Mouse (Mus musculus): Measurements from ENCODE around the gene Cdk17. TPM values are rescaled to one million over a fixed set of nuclear protein-coding genes. Genes with fewer than 3 reads are reported as not detected.

Gene Cdk17
- total RNA-seq, 2 experiments from 2014 or later, result 102 to 106 TPM

DNA sequence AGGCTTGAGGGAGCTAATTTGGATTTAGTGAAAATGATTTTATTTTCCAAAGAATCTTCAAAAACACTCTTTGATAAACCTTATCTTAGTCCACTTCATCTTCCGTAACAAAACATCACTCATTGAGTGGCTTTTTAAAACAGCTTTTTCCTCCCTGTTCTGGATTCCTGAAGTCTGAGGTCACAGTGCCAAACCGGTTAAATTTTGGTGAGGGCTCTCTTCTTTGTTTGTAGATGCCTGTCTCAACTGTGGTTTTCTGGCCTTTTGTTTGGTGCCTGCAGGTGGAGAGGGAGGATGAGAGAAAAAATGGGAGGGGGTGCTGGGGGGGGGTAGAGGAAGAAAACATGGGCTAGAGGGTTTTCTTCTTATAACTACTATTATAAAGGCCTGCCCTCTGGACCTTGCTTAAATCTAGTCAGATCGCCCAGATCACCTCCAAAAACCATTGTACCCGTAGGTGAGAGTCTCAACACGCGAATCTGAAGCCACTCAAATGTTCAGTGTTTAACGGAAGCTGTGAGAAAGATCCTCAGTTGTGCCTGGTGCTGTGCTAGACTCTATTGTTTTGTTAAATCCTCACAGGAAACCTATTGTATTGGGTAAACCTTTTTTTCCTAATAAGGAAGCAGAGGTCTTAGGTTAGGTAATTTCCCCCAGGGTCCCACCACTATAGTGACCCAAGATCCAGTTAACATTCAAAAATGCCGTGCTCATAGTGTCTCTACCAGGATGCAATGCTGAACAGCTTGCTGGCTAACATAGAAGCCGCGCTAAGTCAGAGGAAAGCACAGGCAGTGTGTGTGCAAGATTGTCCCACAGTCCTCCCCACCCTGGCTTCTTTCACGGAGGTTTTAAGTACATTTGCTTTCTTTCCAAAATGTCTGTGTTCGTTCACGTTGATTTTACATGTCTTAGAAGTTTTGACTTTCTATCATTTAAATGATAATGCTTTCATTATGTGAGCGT is 5.0 kb downstream of the Cdk17 start:
- no peak for DNase-seq
- intact Hi-C loops (cut with DNase I), result loop anchor here (10.0 kb wide), 2 partner anchors 49 to 91 kb away; no protein-coding TSS in a partner anchor

DNA sequence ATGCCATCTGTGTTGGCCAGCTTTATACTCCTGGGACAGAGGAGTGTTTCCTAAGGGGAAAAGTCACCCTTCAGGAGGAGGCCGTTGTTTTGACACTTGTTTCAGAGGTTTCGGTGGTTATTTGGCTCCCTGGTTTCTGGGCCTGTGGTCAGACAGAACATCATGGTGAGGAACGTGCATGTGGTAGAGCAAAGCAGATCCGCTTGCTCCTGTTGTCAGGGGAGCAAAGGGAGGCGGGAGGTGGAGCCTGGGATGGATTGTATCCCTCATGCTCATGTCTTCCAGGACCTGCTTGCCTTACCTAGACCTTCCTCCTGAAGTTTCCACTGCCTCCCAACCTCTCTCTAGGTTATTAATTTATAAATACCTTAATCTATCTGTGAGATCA is 5.7 kb downstream of the Cdk17 start:
- intact Hi-C loops (cut with DNase I), result loop anchor here (10.0 kb wide), 2 partner anchors 48 to 92 kb away; no protein-coding TSS in a partner anchor
- DNase-seq, result no peak

DNA sequence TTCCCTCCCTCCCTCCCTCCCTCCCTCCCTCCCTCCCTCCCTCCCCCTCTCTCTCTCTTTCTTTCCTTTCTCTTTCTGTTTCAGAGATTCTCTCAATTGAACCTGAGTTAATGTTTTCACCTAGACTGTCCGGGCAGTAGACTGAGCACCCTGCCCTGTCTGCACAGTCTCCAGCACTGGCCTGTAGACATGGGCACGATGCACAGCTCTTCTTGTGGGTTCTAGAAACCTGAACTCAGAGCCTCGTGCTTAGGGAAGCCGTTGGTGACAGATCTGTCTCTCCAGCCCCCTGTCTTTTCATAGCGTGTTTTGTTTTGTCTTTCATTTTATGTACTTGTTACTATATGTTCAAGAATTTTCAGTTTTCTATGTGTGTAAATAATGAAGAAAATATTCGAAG is 6.6 kb downstream of the Cdk17 start:
- intact Hi-C loops (cut with DNase I), result loop anchor here (10.0 kb wide), 2 partner anchors 47 to 93 kb away; no protein-coding TSS in a partner anchor
- no peak for DNase-seq

DNA sequence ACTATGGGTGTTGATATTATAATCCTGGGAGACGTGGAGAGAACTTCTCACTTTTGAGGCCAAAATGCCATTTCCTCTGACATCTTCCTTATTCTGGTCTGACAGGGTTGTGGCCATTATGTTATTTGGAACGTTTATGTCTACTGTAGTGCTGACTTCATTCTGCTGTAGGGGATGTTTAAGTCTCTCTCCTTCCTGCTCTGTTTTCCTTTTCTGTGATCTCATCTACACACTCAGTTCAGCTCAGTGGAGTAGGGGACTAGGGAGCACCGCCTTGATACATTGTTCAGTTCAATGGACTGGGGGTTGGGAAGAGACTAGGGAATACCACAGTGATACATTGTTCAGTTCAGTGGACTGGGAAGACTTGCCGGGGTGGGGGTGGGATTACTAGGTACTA is 7.4 kb downstream of the Cdk17 start:
- DNase-seq, result no peak
- intact Hi-C loops (cut with DNase I), result loop anchor here (10.0 kb wide), 2 partner anchors 47 to 93 kb away; no protein-coding TSS in a partner anchor

DNA sequence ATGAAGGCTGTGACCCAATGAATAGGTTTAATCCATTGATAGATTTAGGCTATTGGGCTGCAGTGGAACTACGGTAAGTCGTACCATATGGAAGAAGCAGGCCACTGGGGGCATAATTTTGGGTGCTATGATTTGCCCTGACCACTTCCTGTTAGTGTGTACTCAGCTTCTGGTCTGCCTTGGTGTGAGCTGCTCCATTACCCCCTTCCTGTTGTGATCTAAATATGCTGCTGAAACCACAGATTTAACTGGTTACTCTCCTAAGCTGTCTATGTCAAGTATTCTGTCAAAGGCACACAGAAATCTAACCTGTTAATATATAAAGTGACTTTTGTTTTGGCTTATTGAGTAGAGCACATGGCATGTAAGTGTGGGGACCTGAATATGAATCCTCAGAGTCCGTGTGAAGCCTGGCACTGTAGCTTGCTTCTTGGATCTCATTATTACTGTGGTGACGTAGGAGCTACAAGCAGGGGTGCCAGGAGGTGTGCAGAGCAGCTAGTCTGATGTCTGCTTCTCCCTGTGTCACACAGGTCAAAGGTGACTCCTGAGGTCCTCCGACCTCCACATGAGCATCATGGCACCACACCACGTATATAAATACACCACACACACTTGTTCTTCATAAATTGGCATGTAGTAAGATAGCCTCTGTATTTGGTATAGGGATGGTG is 10.6 kb downstream of the Cdk17 start:
- no peak for DNase-seq
- intact Hi-C loops (cut with DNase I), result no loop called here

DNA sequence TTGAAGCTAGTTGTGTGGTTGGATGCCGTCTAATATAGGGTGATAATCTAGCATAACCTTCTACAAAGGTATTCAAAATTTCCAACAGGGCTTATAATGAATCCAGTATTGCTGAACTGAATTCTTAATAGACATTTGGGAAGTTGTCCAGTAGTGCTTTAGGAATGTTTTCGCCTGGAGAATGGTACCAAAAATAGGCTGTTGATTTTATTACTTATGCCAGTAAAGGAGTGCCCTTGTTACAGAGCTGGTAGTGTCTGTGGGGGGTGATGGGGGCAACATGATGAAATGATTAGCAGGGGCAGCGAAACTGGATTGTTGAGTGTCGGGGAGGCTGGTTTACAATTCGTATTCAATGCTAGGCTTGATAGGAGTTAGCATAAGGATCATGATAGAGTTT is 16.8 kb downstream of the Cdk17 start:
- intact Hi-C loops (cut with DNase I), result no loop called here

DNA sequence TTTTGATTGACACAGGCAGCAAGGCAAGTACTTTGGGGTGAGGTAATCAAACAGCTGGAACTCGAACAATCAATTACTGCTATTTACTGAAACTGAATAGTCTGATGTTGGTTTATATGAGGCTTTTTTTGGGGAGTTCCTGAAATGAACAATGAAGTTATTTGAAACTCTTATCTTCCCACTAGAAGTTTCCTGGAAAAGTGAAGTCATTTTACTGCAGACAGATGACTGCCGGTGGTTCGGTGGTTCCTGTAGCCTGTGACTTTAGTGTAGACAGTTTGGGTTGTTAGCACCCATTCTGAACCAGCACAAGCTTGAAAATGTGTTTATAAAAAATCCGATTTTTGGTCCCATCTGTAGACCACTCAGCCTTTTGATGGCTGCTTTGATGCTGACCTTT is 17.2 kb downstream of the Cdk17 start:
- intact Hi-C loops (cut with DNase I), result no loop called here
- no peak for DNase-seq

More for the DNA sequence above, 16.8 kb downstream of the Cdk17 start:
- no peak for DNase-seq

DNA sequence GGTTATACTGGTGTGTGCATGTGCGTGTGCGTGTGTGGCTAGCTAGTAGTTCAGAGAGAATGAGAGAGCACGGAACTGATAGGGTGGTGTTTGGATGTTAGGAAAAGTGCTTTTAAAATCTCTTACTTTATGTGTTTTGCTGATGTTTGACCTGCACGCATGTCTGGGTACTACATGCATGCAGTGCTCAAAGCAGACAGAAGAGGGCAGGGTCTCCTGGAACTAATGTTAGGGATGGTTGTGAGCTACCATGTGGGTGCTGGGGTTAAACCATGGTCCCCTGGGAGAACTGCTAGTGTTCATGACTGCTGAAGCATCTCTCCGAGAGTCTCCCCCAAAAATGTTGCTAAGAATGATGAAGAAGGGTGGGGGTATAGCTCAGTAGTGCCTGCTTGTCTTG is 18.0 kb downstream of the Cdk17 start:
- intact Hi-C loops (cut with DNase I), result no loop called here
- DNase-seq, result no peak

DNA sequence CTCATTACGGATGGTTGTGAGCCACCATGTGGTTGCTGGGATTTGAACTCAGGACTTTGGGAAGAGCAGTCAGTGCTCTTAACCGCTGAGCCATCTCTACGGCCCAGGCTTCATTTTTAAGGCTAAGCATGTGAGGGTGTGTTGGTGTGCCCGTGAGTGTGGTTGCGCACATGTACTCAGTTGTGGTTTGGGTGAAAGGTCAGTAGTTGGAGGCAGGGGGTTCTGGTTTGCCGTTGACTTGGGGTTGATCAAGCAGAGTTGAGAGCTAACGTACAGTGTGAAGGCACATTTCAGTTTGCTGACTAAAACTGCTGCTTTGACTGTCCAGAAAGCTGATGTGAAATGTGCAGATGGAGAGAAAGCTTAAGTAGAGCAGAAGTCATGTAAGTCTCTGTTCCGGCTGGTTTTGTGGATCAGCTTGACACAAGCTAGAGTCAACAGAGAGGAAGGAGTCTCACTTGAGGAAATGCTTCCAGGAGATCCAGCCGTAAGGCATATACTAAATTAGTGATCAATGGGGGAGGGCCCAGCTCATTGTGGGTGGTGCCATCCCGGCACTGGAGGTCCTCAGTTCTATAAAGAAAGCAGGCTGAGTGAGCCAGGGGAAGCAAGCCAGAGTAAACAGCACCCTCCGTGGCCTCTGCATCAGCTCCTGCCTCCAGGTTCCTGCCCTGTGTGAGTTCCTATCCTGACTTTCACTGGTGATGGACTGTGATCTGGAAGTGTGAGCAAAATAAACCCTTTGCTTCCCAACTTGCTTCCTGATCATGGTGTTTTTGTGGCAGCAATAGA is 19.2 kb downstream of the Cdk17 start:
- intact Hi-C loops (cut with DNase I), result no loop called here
- no peak for DNase-seq

DNA sequence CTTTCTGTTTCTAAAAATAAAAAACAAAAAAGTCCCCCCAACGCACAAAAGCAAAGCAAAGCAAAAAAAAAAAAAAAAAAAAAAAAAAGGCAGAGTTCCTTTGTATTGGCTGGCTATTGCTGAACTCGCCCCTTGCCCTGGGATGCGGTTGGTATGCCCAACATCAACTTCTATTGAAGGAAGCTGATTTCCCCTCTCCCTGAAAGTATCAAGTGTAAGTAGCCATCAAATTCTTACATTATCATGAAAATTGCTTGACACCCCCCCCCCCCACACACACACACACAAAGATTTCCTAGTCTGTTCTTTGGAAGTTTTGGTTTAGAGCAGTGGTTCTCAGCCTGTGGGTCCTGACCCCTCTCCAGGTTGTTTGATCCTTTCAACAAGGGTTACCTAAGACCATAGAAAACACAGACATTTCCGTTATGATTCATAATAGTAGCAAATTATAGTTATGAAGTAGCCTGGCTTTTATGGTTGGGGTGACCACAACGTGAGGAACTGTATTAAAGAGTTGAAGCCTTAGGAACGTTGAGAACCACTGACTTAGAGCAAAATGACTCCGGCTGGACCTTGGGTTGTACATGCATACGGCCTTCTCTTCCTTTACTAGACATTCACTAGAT is 23.8 kb downstream of the Cdk17 start:
- intact Hi-C loops (cut with DNase I), result no loop called here
- DNase-seq, result no peak

DNA sequence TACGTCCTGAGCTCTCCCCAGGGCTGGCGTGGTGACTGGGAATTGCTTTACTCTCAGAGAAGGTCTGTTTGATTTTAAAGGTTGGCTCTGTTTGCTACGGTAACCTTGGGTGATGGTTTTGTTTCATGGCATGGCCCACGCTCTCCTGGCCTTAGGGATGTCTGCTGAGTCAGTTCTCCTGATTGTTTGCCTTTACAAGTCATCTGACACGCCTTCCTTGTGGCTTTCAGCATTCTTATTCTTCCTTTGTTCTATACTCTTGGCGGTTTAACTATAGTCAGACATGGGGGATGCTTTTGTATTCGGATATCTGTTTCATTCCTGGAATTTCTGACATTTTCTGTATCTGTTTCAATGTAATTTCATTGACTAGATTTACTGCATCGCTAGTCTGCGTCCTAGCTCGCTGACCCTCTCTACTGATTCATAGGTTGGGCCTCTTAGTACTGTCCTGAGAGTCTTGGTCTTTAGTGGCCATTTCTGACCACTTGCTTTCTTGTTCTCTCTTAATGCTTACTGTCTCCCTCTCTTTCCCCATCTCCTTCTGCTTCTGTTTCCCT is 27.8 kb downstream of the Cdk17 start:
- intact Hi-C loops (cut with DNase I), result no loop called here
- no peak for DNase-seq

DNA sequence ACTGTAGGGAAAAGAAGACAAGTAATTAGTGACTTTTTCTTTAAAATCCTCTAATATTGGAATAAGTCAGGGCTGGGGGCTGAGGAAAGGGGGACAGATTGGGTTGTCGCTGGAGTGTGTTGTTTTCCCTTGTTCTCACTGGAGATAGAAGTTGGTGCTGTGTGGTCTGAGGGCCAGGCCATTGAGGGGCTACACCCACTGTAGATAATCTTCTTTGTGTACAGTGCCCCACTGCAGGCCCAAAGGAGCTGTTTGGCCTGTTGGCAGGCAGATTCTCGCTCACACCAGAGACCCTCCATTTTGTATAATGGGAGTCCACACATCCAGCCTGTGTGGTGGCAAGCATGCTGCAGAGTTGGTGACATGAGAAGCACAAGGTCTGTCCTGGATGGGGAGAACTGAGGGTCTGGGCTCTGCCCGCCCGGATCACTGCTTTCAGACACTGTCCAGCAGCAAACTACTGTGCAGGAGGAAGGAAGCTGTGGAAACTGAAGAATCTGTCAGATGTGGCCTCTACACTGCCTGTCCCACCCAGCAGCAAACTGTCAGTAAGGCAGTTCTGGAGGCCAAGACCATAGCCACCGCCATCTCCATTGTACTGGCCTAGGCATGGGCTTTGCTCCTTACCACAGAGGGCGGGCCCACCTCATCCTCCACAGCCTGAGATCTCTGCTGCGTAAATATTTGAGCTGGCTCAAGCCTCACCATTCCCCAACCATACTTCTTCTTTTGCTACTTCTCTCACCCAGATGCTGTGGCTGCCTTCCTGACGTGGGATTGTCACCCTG is 30.0 kb downstream of the Cdk17 start:
- no peak for DNase-seq
- intact Hi-C loops (cut with DNase I), result no loop called here

DNA sequence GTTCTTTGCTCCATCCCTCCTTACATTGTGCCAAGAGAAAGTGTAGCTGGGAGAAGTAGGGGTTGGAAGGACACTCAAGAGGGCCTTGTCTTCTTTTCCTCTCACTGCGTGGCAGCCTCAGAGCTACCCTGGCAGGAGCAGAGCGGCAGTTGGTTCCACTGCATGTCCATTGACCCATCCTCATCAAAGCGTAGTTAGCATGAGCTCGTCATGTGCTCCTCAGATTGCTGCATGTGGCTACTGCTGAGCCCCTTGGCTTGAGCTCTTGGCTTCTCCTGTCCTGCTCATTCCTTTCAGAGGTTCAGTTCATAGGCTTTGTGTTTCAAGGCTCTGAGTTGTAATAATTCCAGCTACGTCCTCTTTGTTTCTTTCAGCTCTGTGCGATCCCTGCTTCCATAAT is 36.4 kb downstream of the Cdk17 start:
- intact Hi-C loops (cut with DNase I), result no loop called here
- peak; percentile 27 for DNase-seq

DNA sequence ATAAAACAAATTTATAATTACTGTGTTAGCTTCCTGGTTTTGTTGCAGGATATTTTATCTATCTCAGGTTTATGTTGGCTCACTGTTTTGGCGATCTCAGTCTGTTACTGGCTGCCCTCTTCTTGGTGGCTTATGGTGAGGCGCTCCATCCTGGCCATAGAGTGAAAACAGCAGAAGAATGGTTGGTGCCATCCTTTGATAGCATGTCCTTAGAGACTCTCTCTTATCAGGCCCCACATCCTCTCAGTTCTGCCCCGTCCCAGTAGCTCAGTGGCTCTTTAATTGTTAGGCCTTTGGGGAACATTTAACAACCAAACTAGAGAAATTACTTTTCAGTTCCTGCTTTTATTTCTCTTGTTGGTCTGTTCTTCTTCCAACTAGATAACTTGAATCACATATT is 38.3 kb downstream of the Cdk17 start:
- intact Hi-C loops (cut with DNase I), result no loop called here
- no peak for DNase-seq

DNA sequence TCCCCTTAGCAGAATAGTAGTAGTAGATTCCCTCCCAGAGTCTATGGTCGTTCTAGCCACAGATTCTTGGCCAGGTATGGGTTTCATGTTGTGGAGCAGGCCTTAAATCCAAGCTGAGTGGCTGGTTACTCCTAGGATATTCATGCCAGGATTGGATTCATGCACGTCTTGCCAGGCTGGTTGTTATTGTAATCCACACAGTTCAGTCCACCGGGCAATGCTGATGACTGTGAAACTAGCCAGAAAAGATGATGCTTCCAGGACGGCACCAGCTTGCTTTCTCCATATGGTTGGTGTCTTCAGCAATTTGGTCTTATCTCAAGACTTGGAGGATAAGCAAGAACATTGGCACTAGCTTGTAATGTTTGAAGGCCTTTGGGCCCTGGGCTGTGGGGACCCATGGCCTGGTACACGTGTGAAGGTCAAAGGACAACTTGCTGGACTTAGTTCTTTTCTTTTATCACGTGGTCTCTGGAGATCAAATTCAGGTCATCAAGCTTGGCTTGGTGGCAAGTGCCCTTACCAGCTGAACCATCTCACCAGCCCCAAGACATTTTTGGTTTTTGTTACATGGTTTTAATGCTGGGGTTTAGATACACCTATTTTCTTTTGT is 41.3 kb downstream of the Cdk17 start:
- intact Hi-C loops (cut with DNase I), result no loop called here
- DNase-seq, result no peak

DNA sequence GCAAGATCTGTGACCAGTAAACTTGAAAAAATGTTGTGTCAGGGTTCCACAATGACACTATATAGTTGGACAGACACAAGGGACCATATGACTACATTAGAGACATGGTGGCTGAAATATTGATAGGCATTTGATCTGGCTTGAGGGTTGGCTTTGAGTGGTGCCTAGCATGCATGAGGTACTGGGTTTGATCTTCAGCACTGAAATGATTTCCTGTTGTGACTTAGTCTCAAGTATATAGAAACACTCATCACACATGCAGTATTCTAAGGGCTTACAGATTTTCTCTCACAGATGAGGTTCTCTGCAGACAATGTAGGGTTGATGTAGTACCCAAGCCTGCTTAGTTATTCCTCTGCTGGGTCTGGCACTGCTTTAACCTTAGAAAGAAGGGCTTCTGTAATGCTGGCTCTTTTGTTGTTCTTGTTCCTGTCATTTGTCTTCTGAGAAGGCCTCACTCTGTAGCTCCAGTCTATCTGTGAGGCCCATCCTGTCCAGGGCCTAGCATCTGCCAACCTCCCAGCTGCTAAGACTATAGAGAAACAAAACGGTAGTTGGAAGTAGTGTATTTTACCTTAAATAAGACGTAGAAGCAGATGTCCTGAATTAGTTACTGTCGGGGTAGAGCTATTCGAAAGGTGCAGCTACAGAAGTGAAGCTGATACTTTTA is 44.7 kb downstream of the Cdk17 start:
- intact Hi-C loops (cut with DNase I), result no loop called here
- no peak for DNase-seq

DNA sequence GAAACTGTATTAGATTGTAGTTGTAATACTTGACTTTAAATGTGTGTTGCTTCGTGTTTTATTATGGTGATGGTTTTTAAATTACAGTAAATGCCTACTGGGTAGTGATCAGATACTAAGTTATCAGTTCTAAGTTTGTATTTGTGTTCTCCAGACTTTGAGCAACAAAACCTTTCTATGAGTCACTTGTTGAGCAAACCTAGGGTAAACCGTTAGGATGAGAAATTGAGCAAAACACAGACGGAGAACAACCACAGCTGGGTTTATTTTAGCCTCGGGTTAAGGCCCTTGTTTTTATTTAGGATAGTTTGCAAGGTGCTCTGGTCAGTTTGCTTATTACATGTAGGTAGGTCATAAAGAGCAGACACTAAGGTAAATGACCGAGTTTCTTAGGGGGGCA is 46.5 kb downstream of the Cdk17 start:
- intact Hi-C loops (cut with DNase I), result no loop called here
- no peak for DNase-seq

DNA sequence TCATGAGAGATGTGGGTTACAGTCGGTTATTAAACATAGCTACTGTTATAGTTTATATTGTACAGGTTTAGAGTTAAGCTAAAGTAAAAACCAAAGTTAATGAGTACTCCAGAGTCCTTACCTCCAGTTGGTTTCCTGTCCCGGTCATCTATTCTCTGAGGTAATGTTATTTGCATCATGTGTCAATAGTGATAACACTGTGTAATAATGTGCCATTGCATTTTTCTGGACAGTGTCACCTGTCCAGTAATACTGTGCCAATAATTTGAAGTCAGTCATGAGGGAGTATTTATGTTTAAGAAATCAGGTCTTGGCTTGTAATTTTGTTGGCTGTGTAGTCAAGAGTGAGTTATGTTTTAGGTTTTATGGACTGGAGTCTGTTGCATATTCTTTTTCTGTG is 52.0 kb downstream of the Cdk17 start:
- DNase-seq, result no peak
- intact Hi-C loops (cut with DNase I), result loop anchor here (10.0 kb wide), 1 partner anchor 48 kb away; the partner anchor contains the start of gene Cdk17
